Mouse (Mus musculus): ENCODE measurements around the gene Dbx2. TPM values are rescaled to one million over a fixed set of nuclear protein-coding genes. Genes with fewer than 3 reads are reported as not detected.

Gene Dbx2
- total RNA-seq (2021), result not detected
- 0.10 and 0.15 TPM in 2 replicates for polyA plus RNA-seq (2012; rRNA removed)
- long read RNA-seq, result 0 reads

GRCm38 (mm10) chr15:95655860-95656259 lies at the start of gene Dbx2:
Dbx2 (minus strand) TSS chr15:95655960.
- no peak for DNase-seq

GRCm38 (mm10) chr15:95702206-95702605 lies 46.4 kb upstream of the Dbx2 start:
- no peak for DNase-seq

GRCm38 (mm10) chr15:95701573-95701972 lies 45.8 kb upstream of the Dbx2 start:
- no peak for DNase-seq

GRCm38 (mm10) chr15:95699371-95699770 lies 43.6 kb upstream of the Dbx2 start:
- no peak for DNase-seq

GRCm38 (mm10) chr15:95693759-95694158 lies 38.0 kb upstream of the Dbx2 start:
- DNase-seq, result peak; percentile 15

GRCm38 (mm10) chr15:95691594-95691993 lies 35.8 kb upstream of the Dbx2 start:
- no peak for DNase-seq

- no peak for DNase-seq
Observed at GRCm38 (mm10) chr15:95691129-95691528, 35.4 kb upstream of the Dbx2 start.

- DNase-seq, result no peak
Observed at GRCm38 (mm10) chr15:95682620-95683019, 26.9 kb upstream of the Dbx2 start.

- no peak for DNase-seq
Observed at GRCm38 (mm10) chr15:95675645-95676044, 19.9 kb upstream of the Dbx2 start.

- no peak for DNase-seq
Observed at GRCm38 (mm10) chr15:95675176-95675575, 19.4 kb upstream of the Dbx2 start.

GRCm38 (mm10) chr15:95667209-95667608 lies 11.4 kb upstream of the Dbx2 start:
- no peak for DNase-seq

- no peak for DNase-seq
Observed at GRCm38 (mm10) chr15:95665002-95665401, 9.2 kb upstream of the Dbx2 start.

- no peak for DNase-seq
Observed at GRCm38 (mm10) chr15:95661718-95662117, 6.0 kb upstream of the Dbx2 start.

GRCm38 (mm10) chr15:95660368-95660767 lies 4.6 kb upstream of the Dbx2 start:
- no peak for DNase-seq

GRCm38 (mm10) chr15:95654211-95654897 lies 1.4 kb downstream of the Dbx2 start:
- peak; percentile 11 for DNase-seq

- DNase-seq, result no peak
Observed at GRCm38 (mm10) chr15:95653812-95654210, 1.9 kb downstream of the Dbx2 start.

GRCm38 (mm10) chr15:95652898-95653707 lies 2.7 kb downstream of the Dbx2 start:
- DNase-seq, result no peak

- no peak for DNase-seq
Observed at GRCm38 (mm10) chr15:95651824-95652223, 3.9 kb downstream of the Dbx2 start.

GRCm38 (mm10) chr15:95643505-95644029 lies 12.2 kb downstream of the Dbx2 start:
- DNase-seq, result no peak

- no peak for DNase-seq
Observed at GRCm38 (mm10) chr15:95640347-95640746, 15.4 kb downstream of the Dbx2 start.

- no peak for DNase-seq
Observed at GRCm38 (mm10) chr15:95639829-95640134, 16.0 kb downstream of the Dbx2 start.

- DNase-seq, result no peak
Observed at GRCm38 (mm10) chr15:95639115-95639828, 16.5 kb downstream of the Dbx2 start.

- DNase-seq, result no peak
Observed at GRCm38 (mm10) chr15:95624396-95624795, 31.4 kb downstream of the Dbx2 start.
